Mouse (Mus musculus) heart, postnatal 0 days (tissue): ENCODE measurements at regions not wholly inside any gene's neighbourhood (a gene's known extent, or its start where the extent isn't known, plus 50 kb on each side); places are given as distances from the start of the nearest gene placed in this dataset.

Experiments used
- CTCF ChIP-seq: IDR thresholded peaks from 2 replicates; pipeline ENCODE4 v1.5.1; 2016; ENCODE audit warnings: antibody characterized with exemption, control low read depth, low read depth
- EP300 ChIP-seq: IDR thresholded peaks from 2 replicates; pipeline ENCODE4 v1.6.1; 2016; ENCODE audit warnings: antibody characterized with exemption, low read depth

- TF ChIP-seq EP300 (no peak), CTCF (no peak)
Observed at GRCm38 (mm10) chr3:118500234-118500633, 61.7 kb upstream of the Dpyd start.
